Mouse (Mus musculus) neural tube, embryonic 10.5 days (tissue): ENCODE measurements around the gene Ampd3.

Experiments
- DNase-seq: peaks from one replicate; pipeline ENCODE4 v3.0.0-alpha.2; 2017; ENCODE audit warnings: low spot score; ENCODE audit errors: extremely low spot score

Ampd3 gene

DNA sequence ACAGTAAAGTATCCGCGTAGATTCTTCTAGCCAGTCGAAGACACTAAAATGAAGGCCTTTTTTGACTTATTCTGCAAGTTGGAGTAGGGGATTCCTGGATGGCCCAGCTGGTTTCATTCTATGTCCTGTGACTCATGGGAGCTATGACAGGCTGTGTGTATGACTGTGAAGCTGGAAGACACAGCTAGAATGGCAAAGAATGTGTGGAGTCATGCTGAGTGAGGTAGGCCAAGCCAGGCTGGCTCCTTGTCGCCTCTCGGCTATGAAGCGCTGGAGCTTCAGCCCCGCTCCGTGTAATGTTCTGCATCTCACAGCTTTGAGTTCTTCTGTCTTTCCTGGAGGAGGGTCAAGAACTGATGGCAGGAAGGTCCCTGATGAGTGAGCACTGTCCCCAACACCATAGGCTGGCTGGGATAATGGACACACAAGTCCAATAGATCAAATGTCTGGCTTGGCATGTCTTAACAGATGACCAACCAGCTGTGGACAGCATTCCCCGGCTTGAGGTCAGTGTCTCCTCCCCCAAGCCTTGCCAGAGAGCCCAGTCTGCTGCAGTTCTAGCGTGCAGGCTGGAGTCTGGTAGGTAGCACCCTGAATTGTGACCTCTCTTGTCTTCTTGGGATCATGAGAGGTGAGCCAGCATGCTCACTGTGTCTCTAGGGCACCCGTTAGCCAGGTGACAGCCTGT lies 29.9 kb downstream of the Ampd3 start:
- DNase-seq = no peak

DNA sequence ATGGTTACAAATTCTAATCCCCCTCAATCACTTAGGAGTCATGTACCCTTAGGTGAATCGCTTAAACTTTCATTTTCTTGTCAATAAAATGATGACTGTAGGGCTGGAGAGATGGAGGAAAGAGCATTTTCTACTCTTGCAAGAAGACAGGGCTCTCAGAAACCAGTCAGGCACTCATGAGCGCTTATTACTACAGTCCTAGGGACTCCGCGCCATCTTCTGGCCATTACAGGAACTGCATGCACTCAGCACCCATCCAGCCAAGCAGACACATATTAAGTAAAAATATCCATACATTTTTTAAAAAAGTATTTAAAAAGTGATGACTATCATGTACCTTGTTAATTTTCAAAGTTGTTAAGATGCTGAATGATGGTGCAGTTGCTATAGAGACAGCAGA lies 33.0 kb downstream of the Ampd3 start:
- peak; percentile 78 for DNase-seq

DNA sequence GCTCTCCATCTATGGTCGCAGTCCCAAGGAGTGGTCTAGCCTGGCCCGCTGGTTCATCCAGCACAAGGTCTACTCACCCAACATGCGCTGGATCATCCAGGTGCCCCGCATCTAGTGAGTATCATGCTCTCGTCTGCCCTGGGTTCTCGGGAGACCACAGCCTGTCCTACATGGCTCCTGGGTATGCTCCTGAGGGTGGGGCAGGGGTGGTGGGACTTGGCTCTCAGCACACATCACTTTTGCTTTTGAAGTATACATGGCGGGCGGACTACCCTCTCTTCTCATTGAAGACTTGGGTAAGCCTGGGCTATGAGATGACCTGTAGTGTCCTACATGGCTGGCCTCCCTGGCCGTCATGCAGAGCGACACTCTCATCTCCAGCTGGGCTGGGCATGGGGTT lies 35.1 kb downstream of the Ampd3 start:
- DNase-seq = no peak

DNA sequence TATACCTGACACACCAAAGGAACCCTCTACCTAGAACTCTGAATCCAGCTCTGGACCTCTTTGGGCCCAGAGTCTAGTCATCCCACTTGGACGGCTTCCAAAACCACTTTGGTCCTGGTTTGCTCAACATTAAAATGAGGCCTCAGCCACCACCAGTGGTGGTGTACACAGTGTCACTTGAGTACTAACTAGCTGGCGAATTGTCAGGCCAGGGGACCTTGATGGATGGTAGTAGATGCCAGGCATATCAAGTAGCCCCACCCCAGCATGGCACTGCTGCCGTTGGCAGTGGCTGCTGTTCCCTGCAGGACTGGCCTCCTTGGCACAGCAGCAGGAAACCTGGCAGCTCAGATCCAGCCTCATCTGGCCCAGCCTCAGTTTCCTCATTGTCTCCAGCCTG lies 36.3 kb downstream of the Ampd3 start:
- DNase-seq = no peak

DNA sequence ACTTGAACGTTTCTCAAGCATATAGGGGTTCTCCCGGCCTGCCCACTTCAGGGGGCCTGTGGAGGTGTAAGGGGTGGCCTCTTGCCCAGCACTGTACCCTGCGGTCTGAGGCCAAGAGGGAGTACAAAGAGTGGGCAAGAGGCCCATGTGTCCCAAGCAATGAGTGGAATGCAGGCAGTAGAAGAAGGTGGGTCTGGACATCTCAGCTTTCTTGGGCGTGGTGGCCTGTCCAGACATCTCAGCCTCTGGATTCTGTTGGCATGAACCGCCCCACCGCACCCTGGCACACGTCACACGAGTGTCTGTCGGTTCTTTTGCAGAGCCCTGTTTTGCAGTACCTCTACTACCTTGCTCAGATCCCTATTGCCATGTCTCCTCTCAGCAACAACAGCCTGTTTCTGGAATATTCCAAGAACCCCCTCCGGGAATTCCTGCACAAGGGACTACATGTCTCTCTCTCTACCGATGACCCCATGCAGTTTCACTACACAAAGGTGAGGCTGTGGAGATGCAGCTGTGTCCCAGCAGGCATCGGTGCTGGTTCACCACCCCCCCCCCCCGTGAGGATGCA lies 39.5 kb downstream of the Ampd3 start:
- DNase-seq = no peak

DNA sequence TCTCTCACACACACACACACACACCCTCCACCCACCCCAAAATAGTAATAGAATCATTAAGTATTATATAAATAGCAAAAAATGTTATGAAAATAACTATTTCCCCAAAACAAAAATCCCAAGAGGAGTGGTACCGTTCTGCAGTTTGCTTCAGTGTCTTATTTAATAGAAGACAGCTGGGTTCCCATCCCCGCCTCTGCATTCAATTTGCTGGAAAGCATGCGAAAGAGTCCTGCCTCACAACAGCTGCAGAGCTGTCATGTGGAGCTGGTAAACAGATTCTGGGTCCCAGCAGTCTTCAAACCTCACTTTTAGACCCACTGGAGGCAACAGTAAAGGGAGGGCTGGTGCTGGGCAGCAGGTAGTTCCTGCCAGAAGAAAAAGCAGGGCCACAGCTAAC lies 41.0 kb downstream of the Ampd3 start:
- no peak for DNase-seq

DNA sequence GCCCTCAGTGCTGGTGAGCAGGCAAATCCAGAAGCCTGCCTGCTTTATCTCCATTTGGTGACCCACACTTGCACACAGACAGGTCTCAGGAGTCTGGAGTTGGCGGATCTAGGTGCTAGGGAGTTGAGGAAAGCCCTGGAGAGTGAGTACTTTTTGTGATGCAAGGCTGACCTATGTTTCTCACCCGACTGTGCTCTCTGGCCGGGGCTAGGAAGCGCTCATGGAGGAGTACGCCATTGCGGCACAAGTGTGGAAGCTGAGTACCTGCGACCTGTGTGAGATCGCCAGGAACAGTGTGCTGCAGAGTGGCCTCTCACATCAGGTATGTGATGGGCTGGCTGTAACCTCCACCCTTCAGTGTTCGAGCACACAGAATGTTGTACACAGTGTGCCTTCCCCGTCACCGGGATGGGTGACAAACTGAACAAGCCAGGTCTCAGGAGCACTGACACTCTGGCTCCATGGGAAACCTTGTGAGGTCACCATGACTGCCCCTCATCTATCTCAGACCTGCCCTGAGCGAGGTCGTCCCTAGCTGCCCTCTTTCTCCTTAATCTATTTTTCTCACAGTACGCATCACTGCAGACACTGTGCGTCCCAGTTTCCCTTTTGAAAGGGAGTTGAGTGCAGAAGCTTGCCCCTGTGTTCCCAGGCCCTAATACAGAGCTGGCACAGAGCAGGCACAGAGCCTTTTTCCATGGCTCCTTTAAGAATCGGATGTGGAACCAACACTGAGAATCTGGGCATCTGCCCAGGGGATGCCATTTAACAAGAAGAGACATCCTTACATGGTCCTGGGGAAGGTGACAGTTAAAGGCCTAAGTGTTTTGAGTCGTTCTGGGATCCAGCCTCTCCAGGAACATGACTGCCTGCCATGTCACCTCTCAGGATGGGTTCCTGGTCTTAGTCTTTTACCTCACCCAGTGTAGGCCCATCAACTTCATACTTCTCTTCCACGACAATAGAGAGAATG lies 41.9 kb downstream of the Ampd3 start:
- no peak for DNase-seq

DNA sequence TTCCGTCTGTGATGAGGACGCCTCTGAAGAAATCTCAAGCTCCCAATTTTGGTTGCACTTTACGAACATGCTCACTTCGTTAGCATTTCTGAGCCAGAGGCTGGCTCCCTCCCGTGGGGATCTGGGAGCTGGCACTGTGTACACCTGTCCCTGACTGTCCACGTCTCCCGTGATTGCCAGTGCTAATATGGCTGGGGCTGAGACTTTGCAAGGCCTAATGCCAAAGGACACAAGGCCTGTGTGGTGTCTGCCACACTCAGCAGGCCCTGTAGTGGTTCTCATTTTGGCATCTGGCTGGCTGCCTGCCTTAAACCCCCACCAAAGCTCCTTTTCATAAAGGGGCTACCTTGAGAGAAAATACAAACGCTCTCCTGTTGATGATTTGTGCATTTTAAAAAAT lies 43.0 kb downstream of the Ampd3 start:
- DNase-seq = no peak

DNA sequence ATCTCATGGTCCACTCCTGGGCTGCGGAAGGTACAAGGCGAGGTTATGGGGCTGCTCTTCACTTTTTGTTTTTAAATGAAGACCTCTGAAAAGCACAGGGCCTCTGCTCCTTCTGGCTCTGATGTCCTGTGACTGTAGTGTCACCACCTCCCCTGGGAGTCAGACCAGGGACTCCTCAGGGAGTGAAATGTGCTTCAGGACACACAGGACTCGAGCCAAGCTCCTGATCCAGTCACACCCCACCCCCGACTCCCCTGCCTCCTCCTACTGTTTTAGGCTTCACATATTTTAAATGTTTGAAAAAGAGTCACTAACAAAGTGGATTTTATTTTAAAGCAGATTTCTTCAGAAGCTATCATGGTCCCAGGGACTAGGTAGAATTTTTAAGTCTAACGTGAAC lies 43.5 kb downstream of the Ampd3 start:
- no peak for DNase-seq

DNA sequence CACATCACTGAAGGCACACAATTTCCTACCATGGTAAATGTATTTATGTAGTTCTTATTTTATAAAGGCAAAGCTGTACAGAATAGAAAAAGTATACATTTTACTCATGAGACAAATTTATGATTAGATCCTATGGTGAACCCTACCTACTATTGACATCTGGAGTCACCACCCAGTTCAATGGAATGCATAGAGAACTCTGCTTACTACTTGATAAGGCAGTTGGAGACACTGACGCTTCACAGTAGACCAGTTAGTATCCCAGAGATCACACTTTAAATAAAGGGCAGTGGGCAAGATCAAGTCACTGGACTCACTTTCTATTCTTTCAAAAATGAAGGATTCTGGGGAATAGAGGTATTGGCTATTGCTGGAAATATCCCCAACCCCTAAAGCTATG lies 46.0 kb downstream of the Ampd3 start:
- DNase-seq = no peak

DNA sequence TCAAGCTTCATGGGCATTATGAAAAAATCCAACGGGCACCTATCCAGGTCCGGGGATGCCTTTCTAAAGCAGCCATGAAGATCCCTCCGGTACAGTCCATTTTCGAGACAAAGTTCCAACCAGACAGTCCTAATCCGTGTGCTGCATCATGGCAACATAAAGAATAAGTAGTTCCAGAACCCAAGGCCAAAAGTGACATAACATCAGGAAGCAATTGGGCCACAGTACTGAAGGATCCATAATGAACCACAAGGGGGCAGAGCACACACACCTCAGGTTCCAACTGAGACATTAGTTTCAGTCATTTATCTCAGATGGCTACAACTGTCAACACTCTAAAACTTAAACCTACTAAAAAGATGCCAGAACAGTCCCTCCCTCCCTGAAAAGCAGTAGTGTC lies 48.0 kb downstream of the Ampd3 start:
- DNase-seq = no peak

DNA sequence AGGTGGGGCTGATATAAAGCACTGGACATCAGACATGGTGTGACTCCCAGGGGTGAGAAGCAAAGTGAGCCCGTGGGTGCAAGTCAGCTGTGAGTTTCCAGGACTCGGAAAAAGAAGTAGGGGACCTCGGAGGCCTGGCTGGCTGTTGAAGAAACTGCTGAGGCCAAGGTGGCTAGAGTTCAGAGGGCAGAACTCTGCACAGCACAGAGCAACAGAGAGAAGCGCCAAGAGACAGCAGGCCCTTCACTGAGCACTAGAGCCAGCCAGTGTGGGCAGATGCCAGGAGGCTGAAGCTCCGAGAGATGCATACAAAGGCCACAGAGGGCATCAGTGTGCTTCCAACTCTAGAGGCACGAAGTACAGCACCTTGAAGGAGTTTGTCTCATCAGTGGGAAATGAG lies 50.2 kb downstream of the Ampd3 start:
- no peak for DNase-seq

DNA sequence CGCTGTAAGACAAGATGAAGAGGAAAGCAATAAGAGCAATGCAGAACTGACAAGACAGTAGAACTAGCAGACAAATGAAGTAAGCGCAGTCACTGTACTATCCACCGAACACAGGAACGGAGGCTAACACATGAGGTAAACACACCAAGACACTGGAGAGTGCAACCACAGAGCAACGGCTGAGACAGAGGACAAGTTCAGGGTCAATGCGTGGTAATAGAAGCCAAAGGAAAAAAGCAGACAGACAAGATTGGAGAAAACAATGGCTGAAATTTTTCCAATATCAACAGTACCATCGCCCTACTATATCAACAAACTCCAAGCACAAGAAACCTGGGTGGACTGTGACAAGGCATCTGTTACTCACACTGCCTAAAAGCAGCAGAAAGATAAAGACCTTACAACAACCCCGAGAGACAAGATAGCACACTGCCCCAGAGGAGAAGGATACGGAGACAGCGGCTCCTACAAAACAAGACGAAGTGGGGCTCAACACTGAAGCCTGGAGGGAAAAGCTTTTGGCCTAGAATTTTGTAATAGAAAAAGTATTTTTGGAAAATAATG lies 50.9 kb downstream of the Ampd3 start:
- DNase-seq = no peak

DNA sequence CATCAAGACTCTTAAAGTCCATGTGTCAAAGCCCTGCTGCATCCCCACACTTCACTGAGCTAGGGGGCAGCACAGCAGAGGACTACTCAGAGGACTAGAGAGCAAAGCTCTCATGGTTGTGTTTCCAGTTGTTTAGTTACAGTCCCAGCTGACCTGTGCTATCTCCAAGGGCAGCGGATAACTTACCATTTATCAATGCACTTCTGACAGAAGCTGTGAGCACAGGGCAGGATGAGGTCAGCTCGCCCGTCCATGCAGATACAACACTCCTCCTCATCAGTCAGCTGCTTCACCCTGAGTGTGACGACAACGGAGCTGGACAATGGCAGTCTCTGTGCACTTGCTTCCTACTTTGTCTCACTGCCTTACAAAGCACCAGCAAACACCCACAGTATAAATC lies 53.1 kb downstream of the Ampd3 start:
- DNase-seq = no peak

DNA sequence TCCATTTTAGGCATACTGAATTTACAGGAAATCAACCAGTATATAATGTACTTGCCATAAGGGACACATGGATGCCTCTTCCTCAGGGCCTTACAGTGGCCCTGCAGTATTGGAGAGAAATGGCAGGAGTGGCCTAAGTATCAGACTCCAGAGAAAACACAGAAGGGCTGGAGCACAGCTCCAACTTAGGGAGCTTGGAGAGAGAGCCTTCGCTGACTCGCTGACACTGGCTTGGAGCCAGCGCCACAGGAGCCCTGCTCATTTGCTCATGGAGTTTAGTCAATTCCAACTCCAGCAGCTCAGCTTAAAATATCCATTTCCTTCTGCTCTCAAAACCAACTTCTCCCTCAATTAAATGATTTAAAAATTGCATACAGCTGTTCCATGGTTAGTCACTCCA lies 53.6 kb downstream of the Ampd3 start:
- DNase-seq = no peak

DNA sequence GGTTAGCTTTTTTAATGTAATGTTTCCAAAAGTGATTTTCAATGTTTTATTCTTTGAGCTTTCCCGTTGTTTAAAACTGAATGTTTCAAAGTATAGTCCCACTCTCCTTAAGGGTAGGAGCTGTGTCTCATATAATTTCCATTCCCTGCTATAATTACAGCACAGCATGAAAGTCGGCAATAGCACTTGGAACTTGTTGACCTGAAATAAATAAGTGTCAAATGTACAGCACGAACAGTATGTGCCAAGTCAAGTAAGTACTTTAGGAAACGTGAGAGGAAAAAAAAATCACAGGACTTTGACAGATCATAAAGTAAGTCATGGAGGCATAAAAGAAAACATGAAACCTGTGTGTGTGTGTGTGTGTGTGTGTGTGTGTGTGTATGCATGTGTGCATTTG lies 54.0 kb downstream of the Ampd3 start:
- DNase-seq = no peak

DNA sequence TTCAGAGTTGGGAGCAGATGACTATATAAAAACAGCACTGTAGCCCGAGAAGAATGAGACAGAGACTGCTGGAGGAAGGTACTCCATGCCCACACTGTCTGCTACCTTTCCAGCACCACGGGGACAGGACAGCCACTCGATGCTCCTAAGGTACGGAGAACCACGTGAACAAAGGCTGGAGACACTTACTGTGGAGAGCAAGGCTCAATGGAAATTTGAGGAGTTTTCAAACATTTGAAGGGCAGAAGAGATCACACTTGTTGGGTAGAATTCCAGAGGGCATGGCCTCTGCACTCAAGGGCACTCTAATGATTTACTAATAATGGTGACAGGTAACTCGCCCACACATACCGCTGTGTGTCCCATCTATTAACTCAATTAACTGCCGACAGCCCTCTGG lies 55.1 kb downstream of the Ampd3 start:
- DNase-seq = no peak

DNA sequence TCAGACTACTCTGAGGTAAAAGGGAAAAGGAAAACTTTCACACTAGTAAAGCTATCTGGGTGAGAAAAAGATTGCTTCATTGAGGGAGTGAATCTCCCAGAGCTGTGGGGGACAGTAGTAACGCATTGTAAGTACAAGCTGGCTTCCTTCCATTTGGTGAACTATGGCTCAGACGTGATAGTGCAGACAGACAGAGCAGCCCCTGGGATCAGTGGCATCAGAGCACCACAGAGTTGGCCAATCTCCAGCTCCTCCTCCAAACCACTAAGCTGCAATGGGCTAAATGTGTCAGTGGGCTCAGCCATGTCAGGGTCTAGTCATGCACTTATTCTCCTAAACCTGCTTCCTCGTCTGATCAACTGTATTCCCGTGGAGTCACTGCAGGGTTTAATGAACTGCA lies 55.6 kb downstream of the Ampd3 start:
- no peak for DNase-seq

DNA sequence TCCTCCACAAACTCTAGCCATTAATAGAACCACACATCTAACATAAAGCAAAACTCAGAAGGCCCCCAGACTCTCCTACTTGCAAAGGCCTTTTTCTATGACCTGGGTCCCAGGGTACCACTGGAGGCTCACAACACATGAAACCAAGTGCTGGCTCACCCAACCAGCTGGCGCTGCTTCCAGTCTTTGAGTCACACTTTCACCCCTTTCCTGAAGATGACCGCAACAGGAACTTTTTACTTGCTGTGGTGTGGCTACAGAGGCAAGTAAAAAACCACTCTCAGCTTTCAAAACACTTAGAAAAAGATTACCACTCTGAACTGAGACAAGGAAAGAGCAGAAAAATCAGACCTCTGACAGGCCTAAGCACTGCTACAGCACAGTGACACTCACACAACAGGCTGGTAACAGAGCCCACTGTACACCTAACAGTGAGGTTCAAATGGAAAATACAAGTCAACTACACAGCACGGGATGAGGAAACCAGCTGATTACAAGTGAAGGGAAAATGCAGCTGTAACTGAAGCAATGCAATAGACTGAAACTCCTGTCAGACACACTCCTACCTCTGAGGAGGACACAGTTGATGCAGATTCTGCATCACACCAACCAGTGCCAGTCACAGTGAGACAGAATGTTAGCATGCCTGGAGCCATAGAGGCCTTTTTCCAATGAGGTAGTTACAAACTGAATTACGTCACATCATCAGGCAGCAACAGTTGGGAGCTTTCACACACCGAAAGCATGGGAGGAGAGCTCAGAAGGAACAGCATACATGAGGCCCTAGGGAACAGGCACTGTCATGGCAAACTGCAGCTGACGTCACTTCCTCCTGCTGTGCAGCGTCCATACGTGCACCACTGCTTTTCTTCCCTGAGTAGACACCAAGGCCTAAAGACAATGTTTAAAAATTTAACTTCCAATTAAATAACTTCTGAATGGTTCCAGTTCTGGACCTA lies 56.3 kb downstream of the Ampd3 start:
- DNase-seq = no peak

DNA sequence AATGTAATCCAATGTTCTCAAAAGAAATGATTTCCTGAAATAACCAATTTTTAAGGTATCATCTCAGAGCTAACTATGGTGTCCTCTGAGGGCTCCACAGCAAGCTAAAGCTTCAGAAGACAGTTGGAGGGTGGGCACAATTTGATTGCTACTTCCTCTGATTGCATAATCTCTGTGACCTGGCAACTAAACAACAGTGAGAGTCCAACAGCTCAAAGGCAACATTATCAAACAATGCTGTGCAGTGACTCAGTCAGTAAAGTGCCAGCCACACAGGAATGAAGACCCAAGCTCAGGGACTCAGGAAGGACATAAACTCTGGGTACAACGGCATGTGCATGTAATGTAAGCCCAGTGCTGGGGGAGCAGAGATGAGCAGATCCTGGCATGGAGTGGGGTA lies 65.0 kb downstream of the Ampd3 start:
- no peak for DNase-seq

DNA sequence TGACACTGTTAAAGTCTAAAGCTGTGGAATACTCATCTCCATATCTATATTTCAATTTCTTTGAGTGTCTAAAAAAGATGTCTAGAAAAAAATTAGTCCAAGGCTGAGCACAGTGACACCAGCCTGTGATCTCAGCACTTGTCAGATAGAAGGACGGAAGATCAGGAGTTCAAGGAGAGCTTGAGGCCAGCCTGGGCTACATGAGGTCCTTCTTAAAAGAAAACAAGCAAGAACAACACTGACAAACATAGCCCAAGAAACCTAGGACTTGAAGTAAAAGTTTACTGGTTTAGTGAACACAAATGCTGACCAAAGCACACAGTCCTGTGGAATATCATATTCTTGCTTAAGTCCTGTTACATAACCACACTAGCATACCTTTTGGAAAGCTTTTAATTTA lies 66.0 kb downstream of the Ampd3 start:
- no peak for DNase-seq
